Mouse (Mus musculus) left cerebral cortex, postnatal 4 days (tissue): ENCODE measurements around the gene Pecam1. TPM values are rescaled to one million over a fixed set of nuclear protein-coding genes. Genes with fewer than 3 reads are reported as not detected.
A peak's percentile ranks its signal among the peaks of the same experiment; 100 is the strongest.

Source experiments
- DNase-seq: peaks from one replicate; pipeline ENCODE4 v3.0.0-alpha.2; 2022
- intact Hi-C: fragments of 180-260 bp; cut with DNase I; formaldehyde crosslinking; loops from one replicate; pipeline ENCODE4 v1.15.1; 2025
- total RNA-seq, 2 experiments: library from RNA; stranded (reverse); gene quantifications; 2 replicates each; pipeline ENCODE4 v1.2.3; 2021

The Pecam1 gene
- total RNA-seq, 2 experiments from 2014 or later: 17.7 TPM

DNA sequence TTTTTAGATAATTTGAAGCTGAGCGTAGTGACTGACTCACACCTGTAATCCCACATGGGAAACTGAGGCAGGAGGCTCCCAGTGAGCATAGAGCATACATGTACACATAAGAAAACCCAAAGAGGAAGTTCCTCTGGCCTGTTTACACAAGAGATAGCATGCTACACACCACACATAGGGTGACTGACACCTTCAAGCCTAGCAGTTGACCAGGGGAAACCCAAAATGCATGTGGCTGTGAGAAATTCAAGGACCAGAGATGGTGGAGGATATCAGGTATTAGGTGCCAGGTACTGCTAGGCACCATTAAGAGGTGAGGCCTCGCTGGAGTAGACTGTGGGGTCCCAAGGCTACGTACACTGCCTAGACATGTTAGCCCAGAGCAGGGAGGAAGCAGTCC, 47.8 kb downstream of the Pecam1 start:
- intact Hi-C loops: no loop called here
- no peak for DNase-seq

DNA sequence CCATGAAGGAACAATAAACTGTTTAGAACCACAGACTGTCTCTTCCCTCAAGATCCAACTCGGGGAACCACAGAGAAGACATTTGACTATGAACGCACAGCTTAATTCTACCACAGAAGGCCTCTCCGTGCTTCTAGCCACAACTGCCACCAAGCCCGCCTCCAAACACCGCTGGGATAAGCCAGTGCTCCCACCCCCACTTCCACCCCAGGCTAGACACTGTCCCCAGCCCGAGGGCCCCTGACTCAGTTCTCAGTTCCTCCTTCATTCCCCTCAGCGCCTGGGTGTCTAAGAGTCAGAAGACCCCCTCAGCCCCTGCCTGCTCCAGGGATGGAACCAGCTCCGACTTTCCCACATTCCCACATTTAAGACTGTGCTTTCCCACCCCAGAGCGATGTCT, 48.8 kb downstream of the Pecam1 start:
- no peak for DNase-seq
- intact Hi-C loops: no loop called here

DNA sequence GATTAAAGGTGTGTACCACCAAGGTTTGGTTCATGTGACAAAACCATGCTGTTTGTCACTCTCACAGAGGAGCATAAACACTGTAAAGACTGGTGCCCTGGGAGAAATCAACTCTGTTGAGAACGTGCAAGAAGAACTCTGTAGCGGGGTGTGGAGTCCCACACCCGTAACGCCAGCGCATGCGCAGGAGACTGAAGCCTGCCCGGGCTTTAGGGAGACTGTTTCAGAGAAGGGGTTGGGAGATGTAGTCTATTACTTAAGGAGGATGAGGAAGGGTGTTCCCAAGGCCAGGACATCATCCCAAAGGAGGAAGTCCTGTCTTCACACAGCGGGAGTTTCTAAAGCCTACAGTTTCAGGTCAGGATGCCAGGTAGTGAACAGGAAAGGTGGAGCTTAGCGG, 51.3 kb downstream of the Pecam1 start:
- intact Hi-C loops: no loop called here
- DNase-seq: no peak

DNA sequence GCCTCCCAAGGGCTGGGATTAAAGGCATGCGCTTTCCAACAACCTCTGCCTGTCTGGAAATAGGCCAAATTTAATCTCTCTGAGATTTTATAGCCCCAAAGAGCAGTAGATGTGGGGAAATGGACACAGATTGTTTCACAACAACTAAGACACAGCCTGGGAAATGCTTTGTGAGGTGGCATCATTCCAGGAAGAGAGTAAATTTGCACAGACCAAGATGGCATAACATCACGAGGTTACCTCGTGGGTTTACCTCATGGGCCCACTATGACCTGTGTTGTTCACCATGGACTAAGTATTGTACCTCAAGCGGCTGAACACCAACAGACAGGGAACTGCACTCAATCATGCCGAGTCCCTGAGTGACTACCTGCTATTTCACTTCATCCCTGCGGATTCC, 52.1 kb downstream of the Pecam1 start:
- DNase-seq: no peak
- intact Hi-C loops: no loop called here

DNA sequence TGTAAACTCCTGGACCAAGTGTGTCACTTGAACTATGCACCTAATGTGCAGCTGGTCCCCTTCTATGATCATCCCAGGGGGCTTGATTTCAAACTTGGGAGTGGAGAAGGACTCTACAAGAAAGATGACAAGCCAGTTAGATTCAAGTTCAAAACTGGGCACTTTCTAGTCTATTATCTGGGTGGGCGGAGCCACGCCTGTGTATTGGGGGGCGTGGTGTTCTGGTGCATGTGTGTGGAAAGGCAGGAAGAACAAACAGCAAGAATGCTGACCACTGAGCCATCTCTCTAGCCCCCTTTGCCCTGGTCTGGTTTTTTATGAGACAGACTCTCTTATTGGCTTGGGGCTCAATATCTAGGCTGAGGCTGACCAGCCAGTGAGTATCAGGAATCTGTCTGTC, 54.5 kb downstream of the Pecam1 start:
- no peak for DNase-seq
- intact Hi-C loops: no loop called here

DNA sequence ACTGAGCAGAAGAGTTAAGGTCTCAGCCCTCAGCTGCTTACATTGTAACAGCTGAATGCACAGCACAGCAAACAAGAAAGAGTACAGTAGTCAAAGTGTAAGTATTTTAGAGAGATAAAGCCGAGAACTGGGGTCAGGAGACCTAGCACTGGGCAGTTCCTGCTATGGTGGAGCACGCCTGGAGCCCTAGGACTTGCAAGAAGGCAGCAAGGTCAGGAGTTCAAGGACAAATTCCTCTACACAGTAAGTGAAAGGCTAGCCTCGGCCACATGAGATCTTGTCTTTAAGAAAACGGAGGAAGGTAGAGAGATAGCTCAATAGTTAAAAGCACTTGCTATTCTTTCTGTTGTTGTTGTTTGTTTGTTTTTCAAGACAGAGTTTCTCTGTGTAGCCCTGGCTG, 57.5 kb downstream of the Pecam1 start:
- DNase-seq: no peak
- intact Hi-C loops: no loop called here

DNA sequence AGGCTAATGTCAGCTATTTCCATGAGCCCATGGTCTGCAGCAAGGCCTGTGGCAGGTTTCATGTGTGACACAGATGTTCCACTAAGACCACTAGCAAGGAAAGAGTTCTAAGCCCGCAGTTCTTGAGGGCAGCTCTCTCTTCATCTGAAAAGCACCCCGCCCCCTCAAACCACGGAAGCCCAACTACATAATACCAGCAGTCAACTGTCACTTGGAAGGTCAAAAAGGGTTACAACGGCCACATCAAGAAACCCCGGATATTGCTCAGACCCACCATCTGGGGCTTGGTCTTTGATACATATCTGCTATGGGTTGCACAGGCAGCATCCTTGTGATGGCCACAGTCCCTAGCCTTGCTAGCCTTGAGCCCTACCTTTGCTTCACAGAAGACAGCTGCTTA, 62.1 kb downstream of the Pecam1 start:
- intact Hi-C loops: no loop called here

DNA sequence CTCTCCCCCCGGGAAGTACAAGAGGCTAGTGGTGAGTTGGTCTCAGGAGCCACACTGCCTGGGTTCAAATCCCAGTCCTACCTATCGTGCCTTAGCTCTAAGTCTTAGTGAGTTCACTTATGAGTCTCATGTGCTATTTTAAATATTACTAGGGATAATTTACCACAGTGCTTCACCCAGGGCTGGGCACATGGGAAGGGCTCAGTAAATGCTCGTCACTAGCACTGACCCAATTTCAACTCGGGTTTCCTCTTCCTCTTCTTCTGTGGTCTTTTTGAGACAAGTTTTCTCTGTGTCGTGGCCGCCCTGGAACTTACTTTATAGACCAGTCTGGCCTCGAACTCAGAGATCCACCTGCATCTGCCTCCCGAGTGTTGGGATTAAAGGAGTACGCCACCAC, 63.1 kb downstream of the Pecam1 start:
- no peak for DNase-seq
- intact Hi-C loops: no loop called here

More for the DNA sequence above, 62.1 kb downstream of the Pecam1 start:
- no peak for DNase-seq

DNA sequence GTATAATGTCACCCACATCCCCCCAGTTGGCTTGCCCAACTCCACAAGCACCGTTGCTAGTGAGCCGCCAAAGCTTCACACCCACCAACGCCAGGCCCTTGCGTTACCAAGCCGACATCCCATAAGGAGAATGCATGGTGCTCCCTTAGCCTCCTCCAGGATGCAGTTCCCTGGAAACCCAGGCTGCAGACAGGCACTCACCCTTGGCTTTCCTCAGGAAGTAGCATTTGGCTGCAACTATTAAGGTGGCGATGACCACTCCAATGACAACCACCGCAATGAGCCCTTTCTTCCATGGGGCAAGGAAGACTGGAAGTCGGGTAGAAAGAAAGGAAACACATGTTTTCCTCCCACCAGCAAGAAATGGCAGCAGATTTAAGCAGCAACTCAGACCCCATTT, 66.4 kb downstream of the Pecam1 start:
- no peak for DNase-seq
- intact Hi-C loops: no loop called here

GRCm38 (mm10) chr11:106683345-106683744, 67.1 kb downstream of the Pecam1 start:
- DNase-seq: no peak
- intact Hi-C loops: no loop called here

DNA sequence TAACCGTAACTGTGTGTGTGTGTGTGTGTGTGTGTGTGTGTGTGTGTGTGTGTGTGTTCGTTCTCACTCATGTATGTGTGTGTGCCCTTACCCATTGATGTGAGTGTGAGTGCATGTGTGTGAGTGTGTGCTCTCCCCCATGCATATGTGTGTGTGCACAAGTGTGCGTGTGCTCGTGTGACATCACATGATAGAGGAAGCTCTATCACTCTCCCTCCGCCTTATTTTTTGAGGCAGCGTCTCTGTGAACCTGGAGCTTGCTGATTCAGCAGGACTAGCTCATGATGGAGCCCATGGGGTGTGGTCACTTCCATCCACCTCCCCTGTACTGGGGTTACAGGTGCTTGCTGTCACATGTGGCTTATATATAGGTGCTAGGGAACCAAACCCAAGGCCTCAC, 69.3 kb downstream of the Pecam1 start:
- DNase-seq: no peak
- intact Hi-C loops: no loop called here

- no peak for DNase-seq
- intact Hi-C loops: no loop called here
These were observed 70.6 kb downstream of the Pecam1 start for GRCm38 (mm10) chr11:106679874-106680273.

DNA sequence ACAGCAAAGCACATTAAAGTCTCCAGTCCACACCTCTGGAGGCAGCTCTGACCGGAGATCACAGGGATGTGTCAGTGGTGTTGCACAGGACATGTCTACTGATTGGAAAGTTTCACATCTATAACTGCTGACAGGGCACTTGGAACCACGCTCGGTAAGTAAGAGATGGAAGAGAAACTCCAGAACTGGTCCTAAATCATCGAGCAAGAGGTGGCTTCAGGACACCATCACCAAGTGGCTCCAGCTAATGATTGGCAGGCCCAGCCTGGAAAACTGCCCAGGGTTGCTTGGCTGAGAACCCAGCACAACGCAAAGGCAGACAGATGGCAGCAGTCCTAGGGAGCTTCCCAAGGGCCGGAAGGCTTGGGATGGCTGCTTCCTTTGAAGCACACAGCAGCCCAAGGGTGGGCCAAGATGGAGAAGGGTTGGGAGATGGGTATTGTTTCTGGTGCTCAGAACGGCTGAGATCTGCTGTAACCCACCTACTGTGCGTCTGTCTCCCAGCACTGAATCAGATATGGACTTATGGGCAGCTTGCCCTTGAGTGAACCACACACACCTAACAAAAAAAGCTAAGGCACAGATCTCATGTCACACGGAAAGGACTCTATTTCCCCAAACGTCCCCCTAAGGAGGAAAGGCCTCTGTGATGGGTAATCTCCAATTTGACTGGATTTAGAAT, 72.4 kb downstream of the Pecam1 start:
- peak; percentile 96 for DNase-seq
- intact Hi-C loops: no loop called here

GRCm38 (mm10) chr11:106677331-106677730, 73.1 kb downstream of the Pecam1 start:
- no peak for DNase-seq
- intact Hi-C loops: no loop called here

GRCm38 (mm10) chr11:106675875-106676274, 74.6 kb downstream of the Pecam1 start:
- intact Hi-C loops: no loop called here
- DNase-seq: no peak

DNA sequence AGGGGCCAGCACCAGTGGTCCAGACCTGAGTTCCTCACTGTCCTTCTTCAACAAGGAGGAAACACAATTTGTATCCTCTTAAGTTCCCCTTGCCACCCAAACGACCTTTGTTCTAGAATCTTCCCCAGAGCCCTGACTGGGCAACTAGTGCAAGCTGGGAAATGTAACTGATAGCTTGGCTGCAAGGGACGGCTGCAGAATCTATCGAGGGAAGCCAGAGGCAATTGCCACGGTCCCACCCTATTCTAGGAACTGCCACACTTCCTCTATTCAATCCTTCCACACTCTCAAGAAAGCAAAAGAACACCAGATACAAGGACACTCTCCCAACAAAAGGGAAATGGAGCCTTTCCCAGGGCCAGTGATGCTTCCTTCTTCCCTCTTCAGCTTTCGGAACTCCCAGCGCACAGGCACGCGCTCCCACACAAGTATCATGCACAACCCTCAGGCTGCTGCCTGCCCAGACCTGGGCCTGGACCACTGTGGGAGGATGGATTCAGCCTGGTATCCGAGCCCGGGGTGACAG, 75.2 kb downstream of the Pecam1 start:
- intact Hi-C loops: no loop called here
- no peak for DNase-seq

DNA sequence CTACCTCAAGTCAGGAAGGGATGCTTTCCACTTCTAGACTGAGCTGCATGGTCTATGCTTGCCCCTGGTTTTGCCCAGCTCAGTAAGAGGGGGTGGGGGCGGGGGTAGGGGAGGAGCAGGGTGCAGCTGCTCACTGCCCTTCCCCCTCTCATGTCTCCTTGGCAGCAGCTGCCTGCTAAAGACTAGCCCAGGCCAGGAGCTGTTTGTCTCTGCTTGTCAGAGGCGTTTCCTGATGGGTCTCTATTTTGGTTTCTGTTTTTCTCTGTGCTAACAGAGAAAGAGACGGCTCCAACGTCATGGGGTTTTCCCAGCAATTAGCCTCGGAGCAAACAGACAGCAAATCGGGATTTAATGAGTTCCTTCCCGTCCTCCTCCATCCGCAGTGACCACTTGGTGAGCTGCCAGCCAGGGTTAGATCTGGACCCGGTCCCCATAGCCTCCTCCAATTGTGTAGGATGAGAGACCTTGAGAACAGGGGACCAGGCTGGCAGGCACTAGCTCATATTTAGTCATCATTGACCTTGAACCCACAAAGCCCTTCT, 75.7 kb downstream of the Pecam1 start:
- peak; percentile 89 for DNase-seq
- intact Hi-C loops: no loop called here

DNA sequence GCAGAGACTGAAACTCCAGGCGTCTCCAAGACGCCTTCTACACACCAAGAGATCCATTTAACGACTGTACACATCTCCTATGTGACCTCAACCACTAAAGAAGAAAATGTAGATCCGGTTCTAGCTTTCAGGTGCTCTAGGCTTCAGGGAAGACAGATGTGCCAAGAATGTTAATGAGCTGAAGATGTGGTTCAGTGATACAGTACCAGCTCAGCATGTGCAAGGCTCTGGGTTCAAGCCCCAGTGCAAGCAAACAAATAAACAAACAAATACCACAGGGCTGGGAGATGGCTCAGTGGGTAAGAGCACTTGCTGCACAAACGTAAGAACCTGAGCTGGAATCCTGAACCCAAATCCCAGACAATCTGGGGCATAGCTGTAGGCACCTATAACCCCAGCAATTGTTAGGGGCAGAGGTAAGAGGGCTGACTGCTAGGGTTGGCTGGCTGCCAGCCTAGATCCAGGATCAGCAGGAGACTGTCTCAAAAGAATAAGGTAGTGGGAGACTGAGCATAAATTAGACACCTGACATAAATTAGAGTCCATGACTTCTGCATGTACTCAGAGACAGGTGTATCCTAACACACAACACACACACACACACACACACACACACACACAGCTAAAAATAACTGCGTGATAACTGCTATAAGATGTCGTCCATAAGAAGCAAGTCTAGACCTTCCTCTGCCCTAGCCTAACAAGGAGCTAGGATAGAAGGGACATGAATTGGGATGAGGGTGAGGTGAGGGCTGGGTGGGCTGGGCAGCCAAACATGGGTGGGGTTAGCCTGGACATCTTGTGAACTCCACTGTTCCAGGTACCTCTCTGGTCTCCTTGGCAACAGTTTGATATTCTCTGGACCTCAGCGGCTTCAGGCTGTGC, 76.5 kb downstream of the Pecam1 start:
- intact Hi-C loops: no loop called here
- DNase-seq: no peak

DNA sequence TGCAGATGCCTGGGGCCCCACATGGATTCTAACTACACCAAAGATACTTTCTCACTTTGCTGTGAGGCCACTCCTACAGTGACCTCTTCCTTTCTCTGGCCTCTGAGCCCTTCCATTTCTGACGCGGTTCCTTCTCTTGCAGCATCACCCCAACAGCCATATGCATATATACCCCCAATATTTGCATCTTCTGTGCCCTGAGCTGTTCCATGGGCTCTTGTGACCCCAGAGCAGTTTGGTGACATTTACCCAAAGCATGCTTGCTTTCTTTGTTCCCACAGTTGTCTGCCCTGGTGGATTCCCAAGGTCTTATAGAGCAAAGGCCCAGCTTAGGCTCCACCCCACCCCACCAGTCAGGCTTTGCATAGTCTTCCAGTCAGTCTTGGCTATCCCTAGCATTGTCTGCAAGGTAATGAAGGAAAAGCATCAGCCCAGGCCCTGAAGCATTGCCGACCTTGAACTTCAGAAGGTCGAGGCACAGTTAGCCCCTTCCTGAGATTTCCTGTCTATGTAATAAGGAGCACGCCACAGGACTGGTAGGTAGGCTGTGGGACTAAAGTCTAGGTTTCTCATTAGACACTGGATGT, 77.4 kb downstream of the Pecam1 start:
- intact Hi-C loops: no loop called here
- no peak for DNase-seq

GRCm38 (mm10) chr11:106671801-106672200, 78.6 kb downstream of the Pecam1 start:
- DNase-seq: no peak
- intact Hi-C loops: no loop called here

- intact Hi-C loops: no loop called here
These were observed 79.4 kb downstream of the Pecam1 start for GRCm38 (mm10) chr11:106670951-106671478.

More at GRCm38 (mm10) chr11:106670951-106671478, 79.4 kb downstream of the Pecam1 start:
- no peak for DNase-seq
